Mouse (Mus musculus) lung, adult 2 months (tissue): ENCODE measurements around the gene 4931422A03Rik.

Experiments used
- CTCF ChIP-seq: fragments of 200-500 bp; IDR thresholded peaks from 2 replicates; pipeline ENCODE4 v1.5.1; 2011; ENCODE audit warnings: mild to moderate bottlenecking, low read length, control low read depth; ENCODE audit not compliant: insufficient read depth
- POLR2A ChIP-seq: fragments of 200-500 bp; IDR thresholded peaks from 2 replicates; pipeline ENCODE4 v1.6.1; 2011; ENCODE audit warnings: low read depth, mild to moderate bottlenecking, control low read depth, low read length, borderline replicate concordance; ENCODE audit errors: extremely low read depth

- TF ChIP-seq POLR2A, result no peak
- TF ChIP-seq CTCF, result no peak
Observed at GRCm38 (mm10) chr2:104032056-104032455, 3.9 kb upstream of the 4931422A03Rik start.
